Mouse (Mus musculus) CD4-positive, CD25-positive, alpha-beta regulatory T cell, adult 4 months (primary cell): ENCODE measurements around the gene Zbtb8os. TPM values are rescaled to one million over a fixed set of nuclear protein-coding genes. Genes with fewer than 3 reads are reported as not detected.

ENCODE experiments used
- ATAC-seq: one replicate; pipeline ENCODE4 v1.8.0; 2017
- polyA plus RNA-seq, 2 experiments: library from polyadenylated mRNA; unstranded; fragments of 100-300 nt; shearing (Covaris generic); gene quantifications; one replicate each; pipeline ENCODE4 v1.2.1; 2017

Gene Zbtb8os
- polyA plus RNA-seq, 2 experiments from 2014 or later = 79.6 to 86.0 TPM

DNA sequence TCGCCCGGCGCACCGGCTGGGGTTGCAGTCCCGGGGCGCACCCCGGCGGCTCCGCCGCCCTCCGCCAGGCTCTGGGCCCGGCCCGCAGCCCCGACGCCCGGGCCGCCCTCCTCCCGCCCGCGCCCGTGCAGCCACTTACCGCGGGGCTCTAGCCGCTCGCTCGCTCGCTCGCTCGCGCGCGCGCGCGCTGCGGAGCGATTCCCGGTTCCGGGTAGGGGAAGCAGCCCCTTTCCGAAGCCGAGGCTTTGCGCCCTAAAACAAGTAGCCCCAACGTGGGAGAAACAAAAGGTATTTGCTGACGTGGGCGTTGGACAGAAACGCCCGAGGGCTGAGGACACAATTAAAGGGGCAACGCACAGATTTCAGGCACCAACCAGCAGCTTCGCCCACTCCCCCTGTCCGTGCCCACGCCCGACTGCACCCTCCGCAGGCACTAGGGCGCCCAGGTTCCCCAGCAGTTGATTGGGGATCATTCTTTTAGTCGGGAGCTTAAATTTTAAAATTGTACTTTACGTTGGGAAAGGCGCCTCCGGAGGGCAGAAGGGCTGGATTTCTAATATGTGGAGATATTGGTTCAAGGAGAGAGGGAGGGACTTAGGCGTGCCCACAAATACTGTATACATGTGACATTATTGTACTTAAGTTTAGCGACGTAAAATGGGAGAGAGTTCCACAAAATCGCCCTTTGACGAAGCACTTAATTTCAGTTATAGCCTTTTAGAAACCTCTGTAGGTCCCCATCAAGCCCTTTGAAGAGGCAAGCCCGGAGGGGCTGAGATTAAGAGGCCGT lies 42.3 kb downstream of the Zbtb8os start, which contains the start of gene Zbtb8a:
TSS of gene Zbtb8a (minus strand) at position 516 of the 790 bp plus-strand sequence.
- peak; percentile 46 for ATAC-seq

DNA sequence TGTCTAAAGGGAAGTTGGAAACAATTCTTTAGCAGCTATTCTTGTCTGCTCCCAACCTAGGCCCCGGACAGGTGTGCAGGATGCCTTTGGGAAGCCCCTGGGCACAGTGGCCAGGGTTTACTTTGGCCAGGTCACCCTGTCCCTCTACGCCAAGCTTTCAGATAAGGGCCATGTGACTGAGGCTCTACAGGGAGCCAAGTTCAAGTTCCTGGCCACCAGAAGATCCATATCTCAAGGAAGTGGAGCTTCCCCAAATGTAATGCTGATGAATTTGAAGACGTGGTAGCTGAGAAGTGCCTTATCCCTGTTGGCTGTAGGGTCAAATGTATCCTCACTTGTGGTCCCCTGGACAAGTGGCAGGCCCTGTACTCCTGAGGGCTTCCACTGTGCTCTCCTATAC lies 44.3 kb downstream of the Zbtb8os start:
- no peak for ATAC-seq

DNA sequence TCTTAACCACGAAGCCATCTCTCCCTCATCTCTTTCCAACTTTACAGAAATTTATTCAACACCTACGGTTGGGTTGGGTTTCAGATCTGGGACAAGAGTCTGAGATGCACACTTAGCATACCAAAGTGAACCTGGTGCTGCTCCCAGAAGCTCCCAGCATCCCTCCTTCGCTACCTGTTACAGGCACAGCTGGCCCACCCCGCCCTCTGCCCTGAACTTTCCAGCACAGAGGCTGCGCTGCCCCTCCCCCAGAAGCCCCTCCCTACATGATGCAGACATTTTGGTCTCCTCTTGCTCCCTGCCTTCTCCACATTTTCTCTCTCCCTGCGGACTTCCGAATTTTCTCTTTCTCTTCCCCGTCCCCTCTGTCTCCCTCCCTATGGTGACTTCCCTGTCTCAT lies 45.7 kb downstream of the Zbtb8os start:
- ATAC-seq = no peak

DNA sequence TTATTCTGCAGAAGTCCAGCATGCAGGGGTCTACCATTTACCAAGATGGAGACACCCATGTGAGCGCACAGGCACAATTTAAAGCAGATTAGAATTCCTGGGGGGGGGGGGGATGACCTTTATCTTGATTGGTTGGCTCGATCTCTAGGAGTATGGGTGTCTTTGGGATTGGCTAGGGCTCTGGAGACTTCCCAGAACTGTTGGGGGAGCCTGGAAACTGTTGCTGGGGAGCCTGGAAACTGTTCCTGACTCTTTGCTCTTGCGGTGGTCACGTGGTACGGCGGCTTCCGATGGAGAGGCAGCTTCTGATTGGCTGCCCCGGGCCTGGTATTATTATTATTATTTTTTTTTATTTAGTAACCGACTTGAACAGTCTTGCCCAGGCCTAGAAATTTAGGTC lies 46.5 kb downstream of the Zbtb8os start:
- ATAC-seq = no peak

DNA sequence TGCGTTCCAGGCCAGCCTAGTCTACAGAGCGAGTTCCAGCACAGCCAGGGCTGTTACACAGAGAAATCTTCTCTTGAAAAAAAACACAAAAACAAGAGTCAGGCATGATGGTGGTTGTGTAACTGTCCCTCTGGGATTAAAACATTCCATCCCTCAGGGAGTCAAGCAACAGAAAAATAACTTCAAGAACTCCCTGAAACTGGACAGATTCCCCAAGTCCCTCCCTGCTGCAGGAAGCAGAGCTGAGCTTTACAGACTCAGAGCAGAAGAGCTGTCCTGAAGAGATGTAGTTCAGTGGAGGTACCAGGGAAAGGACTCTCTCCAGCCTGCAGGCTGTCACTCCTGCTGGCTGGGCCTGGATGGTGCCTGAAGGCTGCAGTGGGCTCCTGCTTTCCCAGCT lies 47.0 kb downstream of the Zbtb8os start:
- no peak for ATAC-seq

DNA sequence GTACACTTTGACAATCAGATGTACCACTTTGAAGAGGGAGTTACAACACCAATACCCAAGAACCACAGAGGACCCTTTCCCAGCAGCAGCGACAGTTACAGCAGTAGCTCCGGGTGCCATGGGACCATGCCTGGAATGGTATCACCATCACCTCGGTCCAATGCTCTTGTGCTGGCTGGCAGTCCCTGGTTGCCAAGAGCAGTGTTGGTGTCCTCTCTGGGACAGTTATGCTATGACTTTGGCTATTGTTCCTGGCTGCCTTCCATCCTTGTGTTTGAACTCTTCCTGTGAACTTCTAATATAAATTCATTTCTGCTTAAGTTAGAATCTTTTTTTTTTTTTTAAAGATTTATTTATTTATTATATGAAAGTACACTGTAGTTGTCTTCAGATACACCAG lies 48.1 kb downstream of the Zbtb8os start:
- ATAC-seq = no peak

DNA sequence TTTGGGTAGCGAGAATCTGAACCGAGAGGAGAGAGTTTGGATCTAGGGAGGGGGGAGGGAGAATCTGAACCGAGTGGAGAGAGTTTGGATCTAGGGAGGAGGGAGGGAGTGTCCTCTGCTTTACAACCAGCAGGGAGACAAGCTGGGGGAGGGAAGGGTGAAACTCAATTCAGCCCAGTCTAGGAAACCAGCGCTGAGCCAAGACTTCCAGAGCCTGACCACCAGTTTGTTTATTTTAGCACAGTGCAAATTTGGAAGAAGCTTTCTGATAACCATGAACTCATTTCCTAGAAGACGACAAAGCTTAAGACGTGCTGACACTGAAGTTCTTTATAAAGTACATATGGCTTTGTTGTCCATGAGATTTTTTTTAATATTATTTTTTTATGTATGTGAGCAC lies 48.9 kb downstream of the Zbtb8os start:
- no peak for ATAC-seq

DNA sequence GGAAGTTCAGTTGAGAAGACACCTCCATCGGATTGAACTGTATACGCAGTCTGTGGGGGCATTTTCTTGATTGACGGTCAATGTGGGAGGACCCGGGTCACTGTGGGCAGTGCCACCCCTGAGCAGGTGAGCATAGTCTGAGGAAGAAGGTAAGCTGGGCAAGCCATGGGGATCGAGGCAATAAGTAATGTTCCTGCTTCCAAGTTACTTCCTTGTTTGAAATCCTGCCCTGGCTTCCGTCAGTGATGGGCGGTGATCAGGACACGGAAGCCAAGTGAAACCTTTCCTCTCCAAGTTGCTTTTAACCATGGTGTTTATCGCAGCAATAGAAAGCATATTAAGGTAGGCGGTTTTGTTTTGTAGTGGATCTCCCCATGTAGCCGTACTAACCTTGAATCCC lies 50.2 kb downstream of the Zbtb8os start:
- no peak for ATAC-seq

DNA sequence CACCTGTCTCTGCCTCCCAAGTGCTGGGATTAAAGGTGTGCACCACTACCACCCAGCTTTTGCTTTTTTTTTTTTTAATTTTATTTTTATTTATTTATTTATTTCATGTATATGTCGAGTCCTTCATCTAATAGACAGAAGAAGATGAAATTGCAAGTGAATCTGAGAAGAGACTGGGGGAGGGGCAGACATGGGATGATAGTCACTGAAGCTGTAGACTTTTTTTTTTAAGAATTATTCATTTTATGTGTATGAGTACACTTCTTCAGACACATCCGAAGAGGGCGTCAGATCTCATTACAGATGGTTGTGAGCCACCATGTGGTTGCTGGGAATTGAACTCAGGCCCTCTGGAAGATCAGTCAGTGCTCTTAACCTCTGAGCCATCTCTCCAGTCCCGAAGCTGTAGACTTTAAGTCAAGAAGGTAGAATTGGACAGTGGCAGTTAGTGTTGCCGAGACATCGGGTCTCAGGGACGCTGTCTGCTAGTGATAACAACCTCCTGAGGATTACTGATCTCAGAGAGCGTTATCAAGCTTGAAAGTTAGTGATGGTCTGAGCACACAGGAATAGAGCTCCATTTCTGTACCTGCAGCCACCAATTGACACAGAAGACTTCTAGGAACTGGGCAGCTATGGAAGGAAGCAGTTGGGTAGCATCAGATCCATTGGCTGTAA lies 50.9 kb downstream of the Zbtb8os start:
- ATAC-seq = no peak

DNA sequence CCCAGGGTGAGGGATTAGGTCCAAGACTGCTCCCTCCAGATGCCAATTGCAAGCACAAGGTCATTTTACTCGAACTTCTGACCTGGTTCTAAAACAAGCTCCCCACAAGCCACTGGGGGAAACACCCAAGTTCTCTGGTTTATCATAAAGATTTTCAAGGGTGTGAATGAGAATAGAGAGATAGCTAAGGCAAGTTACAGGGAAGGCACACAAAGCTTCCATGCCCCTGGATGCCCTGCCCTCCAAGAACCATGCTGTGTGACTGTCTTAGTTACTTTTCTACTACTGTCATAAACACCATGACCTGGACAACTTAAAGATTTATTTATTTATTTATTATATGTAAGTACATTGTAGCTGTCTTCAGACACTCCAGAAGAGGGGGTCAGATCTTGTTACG lies 51.5 kb downstream of the Zbtb8os start:
- no peak for ATAC-seq

DNA sequence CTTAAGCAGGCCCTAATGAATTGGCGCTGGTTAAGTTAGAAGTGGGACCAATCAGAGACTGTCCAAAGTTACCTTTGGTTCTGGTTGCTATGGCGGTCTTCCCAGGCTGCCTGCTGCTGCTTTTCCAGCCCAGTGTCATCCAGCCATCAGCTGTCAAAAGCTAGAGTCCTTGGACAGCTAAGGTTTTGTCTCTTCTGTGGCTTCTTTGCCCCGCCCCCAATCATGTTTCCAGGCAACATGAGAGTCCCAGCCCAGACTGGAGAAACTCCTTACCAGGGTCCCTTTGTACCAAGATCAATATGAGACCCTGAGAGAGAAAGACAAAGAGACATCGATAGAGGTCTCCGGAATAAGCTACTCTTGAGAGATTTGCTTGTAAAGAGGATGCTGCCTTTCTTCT lies 52.9 kb downstream of the Zbtb8os start:
- no peak for ATAC-seq

DNA sequence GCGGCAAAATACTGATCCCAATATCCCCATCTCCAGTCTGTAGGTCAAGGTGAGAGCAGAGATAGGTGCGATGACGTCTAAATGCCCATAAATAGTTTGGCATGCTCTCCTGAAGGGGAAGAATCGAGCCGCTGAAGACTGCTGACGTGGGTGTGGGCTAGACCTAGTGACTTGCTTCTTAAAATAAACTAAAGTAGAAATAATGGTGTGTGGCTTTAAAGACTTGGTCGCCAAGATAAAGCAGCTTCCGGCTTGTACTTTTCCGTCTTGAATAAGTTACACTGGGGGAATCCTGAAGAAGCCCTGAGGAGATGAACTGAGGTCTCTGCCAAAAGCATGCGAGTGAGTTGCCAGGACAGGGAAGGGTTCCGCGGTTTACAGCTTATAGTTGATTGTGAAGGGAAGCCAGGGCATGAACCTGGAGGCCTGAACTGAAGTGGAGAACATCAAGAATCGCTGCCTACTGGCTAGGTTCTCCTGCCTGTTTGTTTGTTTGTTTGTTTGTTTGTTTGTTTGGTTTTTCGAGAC lies 54.8 kb downstream of the Zbtb8os start:
- no peak for ATAC-seq

DNA sequence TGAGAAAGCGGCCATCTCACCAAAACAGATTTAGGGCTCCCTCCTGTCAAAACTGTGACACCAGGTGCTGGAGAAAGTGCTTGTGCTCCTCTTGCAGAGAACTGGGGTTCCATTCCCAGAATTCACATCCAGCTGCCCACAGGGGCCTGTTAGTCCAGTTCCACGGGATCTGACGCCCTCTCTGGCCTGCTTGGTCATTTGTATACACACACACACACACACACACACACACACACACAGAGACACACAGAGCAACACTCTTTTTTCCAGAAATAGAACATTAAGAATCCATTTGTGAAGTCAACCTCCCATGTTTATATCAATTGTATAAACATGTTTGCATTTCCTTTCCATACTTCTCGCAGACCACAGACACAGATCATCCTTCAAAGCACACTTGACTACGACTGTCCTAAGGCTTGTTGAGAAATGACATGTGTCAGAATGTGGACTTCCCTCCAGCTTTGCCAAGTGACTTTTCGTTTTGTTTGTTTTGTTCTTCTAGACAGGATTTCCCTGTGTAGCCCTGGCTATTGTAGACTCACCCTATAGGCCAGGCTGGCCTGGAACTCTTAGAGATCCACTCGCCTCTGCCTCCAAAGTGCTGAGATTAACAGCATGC lies 55.6 kb downstream of the Zbtb8os start:
- no peak for ATAC-seq

DNA sequence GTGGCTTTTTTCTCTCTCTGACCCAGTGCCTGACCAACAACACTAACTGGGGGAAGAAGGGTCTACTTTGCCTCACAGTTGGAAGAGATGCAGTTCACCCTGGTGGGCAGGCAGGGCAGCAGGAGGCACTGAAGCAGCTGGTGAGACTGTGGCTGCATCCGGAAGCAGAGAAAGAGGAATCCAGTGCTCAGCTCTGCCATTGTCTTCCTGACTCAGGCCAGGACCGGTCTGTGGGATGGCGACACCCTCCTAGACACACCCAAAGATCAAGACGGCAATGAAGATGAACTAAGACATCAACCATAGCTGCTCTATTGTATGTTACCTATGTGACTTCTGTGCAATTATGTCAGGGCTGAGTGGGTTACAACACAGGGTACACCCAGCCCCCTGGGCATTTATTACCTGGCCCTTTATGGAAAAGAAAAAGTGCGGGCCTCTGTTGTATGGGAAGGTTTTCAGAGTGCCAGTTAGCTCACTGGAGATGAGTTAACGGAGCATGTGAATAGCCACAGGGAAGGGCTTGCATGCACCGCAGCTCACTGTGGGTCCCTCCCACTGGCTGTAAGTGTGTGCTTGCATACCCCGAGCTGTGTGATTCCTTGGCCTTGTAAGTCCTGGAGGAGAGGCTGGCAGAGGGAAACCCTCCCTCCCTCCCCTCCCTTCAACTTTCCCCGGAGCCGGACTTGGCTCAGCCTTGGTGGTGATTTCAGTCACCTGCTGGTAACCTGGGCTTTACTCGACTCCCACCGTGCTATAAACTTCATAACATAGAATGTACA lies 58.8 kb downstream of the Zbtb8os start:
- ATAC-seq = no peak

DNA sequence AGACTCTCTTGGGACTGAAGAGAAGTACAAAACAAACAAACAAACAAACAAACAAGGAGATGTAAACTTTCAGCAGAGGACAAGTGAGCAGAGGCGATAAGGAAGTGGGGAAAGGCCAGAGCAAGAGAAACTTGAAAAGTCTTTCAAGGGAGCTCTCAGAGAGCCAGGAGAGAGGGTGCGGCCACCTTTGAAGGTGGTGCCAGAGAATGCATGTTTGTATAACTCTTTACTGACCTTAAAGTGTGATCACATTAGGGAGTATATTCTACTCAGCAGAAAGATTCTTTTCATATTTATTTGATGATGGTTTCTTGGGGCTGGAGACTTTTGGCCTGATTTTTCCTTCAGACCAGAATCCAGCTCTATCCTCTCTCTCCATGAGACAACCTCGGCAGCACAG lies 61.5 kb downstream of the Zbtb8os start:
- ATAC-seq = no peak

DNA sequence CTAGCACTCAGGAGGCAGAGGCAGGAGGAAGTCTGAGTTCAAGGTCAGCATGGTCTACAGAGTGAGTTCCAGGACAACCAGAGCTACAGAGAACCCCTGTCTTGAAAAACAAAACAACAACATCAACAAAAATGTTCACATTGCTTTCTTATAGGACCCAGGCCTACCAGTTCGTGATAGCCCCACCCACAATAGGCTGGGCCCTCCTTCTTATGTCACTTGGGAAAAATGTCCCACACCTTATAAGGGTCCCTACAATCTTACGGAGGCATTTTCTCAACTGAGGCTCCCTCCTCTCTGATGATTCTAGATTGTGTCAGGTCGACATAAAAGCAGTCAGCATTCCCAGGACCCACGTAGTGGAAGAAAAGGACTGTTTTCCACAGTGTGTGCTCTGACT lies 64.3 kb downstream of the Zbtb8os start:
- ATAC-seq = no peak

Other genes starting within 250 kb of the Zbtb8os start
- gene Tmem54, start 230.1 kb upstream of the Zbtb8os start, polyA plus RNA-seq = not detected
- not detected for gene Hpca, start 213.7 kb upstream of the Zbtb8os start, polyA plus RNA-seq
- gene Fndc5, start 198.7 kb upstream of the Zbtb8os start, polyA plus RNA-seq = under 1 TPM; 0.27 to 0.28 TPM
- 10 to 100 TPM; 20.0 to 26.1 TPM for gene S100pbp, start 146.0 kb upstream of the Zbtb8os start, polyA plus RNA-seq
- 10 to 100 TPM; 27.4 to 42.1 TPM for gene Yars, start 145.9 kb upstream of the Zbtb8os start, polyA plus RNA-seq
- under 1 TPM; 0.20 to 0.27 TPM for gene C77080, start 74.3 kb upstream of the Zbtb8os start, polyA plus RNA-seq
- under 1 TPM in 1 of 2 experiments, not detected in 1; 0.46 TPM for gene Sync, start 48.1 kb upstream of the Zbtb8os start, polyA plus RNA-seq
- gene Rbbp4, start 325 bp upstream of the Zbtb8os start, polyA plus RNA-seq = 100 to 1,000 TPM; 252 to 315 TPM
- gene Zbtb8a, start 42.4 kb downstream of the Zbtb8os start, polyA plus RNA-seq = 1 to 10 TPM; 9.6 to 9.8 TPM
- not detected for gene Zbtb8b, start 105.2 kb downstream of the Zbtb8os start, polyA plus RNA-seq
- gene Bsdc1, start 125.9 kb downstream of the Zbtb8os start, polyA plus RNA-seq = 10 to 100 TPM; 30.8 to 37.9 TPM
- not detected for gene Tssk3, start 155.3 kb downstream of the Zbtb8os start, polyA plus RNA-seq
- not detected for gene Fam229a, start 155.5 kb downstream of the Zbtb8os start, polyA plus RNA-seq
- 1 to 10 TPM; 2.3 to 2.6 TPM for gene Marcksl1, start 177.9 kb downstream of the Zbtb8os start, polyA plus RNA-seq
- gene Hdac1, start 207.0 kb downstream of the Zbtb8os start, polyA plus RNA-seq = 100 to 1,000 TPM; 270 to 328 TPM
- gene Lck, start 237.9 kb downstream of the Zbtb8os start, polyA plus RNA-seq = 1,000 to 10,000 TPM; 1,549 to 2,173 TPM
- gene Fam167b, start 242.9 kb downstream of the Zbtb8os start, polyA plus RNA-seq = under 1 TPM in 1 of 2 experiments, not detected in 1; 0.86 TPM